Mouse (Mus musculus): Measurements from ENCODE around the gene Frat1. TPM values are rescaled to one million over a fixed set of nuclear protein-coding genes. Genes with fewer than 3 reads are reported as not detected.
A peak's percentile ranks its signal among the peaks of the same experiment; 100 is the strongest.
"Not testable (repeated sequence)": the region's sequence is repeated elsewhere in the genome, so short reads cannot be mapped to it uniquely, and the experiment has no call there.

Frat1 gene
- total RNA-seq, 2 experiments from 2014 or later: 9.1 to 9.5 TPM

DNA sequence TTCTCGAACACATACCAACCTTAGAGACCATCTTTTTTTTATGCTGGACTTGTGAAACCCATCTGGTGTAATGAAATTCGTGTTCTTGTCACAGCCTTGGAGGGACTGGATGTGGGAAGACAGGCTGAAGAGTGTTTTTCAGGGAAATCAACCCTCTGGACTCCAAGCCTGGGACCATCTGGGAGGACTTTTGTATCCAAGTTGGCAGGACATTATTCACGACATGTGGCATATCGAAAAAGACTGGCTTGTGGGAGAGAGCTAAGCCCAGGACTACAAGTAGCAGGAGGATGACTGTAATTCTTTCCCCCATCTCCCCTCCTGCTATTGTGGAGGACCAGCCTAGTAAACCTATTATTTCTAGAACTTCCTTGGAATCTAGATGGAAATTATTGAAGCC lies 12.4 kb downstream of the Frat1 start:
- ATAC-seq (replicated peaks; ENCODE audit: poor library complexity): no peak

DNA sequence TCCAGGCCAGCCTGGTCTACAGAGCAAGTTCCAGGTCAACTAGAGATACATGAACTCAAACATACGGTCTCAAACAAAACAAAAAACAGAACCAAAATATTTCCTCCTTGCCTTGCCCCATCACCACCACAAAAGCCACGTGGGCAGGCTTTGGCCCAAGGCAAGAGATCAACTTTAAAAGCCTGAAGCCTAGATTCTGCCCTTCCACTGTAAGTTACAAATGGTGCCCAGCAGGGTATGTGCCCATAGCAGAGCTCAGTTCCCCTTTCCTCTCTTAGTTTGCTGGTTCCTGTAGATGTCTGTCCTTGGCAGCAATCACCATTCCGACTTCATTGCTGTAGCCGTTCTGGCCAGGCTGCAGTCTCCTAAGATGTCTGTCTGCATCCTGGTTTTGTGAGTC lies 12.9 kb downstream of the Frat1 start:
- peak; percentile 53 for ATAC-seq (replicated peaks; ENCODE audit: poor library complexity)

DNA sequence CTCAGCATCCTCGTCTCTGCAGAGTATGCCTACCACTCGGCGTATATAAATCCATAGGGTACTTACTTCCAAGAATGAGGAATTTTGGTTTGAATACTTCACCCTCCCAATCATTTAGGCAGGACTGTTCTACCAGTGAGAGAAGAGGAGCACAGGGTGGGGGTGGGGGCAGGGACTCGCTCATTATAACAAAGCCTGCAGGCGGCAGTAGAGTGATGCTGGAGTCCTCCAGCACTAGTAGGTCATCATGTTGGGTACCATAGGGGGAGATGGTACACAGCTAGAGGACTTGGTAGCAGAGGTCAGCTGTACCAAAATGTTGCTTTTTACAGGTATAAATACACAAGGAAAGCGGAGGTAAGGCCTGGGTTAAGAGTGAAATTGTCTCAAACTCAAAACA lies 14.6 kb downstream of the Frat1 start:
- peak; percentile 22; the same call in 1 of the 2 replicates for ATAC-seq (replicated peaks; ENCODE audit: poor library complexity)

DNA sequence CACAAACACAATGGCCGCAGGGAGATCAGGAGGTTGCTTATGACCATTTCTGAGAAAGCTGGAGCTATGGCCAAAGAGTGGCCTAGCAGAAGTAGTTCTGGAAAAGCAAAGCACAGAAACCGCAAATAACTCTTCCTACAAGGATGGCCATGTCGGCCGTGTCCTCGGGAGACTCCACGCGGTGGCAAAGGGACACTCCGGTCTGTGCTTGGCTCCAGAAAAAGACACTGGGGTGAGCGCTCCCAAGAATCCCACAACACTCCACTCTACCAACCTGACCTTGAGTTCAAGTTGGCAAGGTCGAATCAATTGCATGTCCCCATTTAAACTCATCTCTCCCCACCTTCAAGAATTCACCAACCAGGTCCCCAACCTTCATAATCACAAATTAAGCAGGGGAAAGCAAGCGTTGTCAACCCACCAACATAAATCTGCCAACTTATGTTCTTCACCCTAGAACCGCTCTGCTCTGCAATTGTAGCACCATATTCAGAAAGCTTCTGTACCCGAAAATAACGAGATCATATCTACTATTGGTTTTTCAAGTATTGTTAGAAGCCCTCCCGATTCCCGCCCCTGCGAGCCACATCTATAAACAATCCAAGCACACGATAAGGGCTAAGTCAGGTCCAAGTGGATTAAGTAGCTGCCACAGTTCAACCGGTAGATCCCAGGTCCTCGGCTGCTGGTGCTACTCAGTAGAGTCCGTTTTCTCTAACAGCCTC lies 16.8 kb downstream of the Frat1 start:
- no peak for ATAC-seq (replicated peaks; ENCODE audit: poor library complexity)

DNA sequence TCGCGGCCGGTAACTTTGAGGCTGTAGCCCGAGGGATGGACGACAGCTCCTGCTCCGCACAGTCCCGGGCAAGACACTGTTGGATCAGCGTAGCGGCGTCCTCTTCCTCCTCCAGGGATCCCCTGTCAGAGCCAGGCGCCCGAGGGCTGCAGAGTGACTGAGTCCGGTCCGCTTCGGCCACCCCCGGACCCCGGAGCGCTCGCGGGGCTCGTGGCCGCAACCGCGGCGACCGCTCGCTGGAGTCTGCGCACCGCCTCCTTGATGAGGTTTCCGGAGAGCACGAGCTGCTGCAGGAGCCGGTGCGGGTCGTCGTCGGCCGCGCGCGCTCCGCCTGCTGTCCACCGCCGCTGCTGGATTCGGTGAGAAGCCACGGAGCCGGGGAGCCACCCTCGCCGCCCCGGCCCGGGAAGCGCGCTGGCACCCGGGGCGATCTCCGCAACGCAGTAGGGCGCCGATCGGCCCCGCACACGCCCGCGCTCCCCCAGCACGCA lies 17.4 kb downstream of the Frat1 start:
- ATAC-seq (replicated peaks; ENCODE audit: poor library complexity): no peak

DNA sequence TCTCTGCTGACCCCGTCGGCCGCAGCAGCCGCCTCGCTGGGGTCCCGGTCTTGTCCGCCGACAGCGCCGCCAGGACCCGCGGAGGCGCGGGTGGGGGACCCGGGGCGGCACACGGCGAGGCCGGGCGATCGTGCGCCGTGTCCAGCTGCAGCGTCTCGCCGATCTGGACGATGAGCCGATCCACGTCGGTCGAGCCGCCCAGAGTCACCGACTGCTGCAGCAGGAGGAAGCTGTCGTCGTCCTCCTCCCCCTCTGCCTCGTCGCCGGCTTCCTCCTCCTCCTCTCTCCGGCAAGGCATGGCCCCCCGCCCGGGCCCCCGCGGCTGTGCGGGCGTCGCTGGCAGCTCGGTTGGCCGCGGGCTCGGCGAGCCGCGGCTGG lies 17.8 kb downstream of the Frat1 start:
- peak; percentile 22 for ATAC-seq (replicated peaks; ENCODE audit: poor library complexity)

DNA sequence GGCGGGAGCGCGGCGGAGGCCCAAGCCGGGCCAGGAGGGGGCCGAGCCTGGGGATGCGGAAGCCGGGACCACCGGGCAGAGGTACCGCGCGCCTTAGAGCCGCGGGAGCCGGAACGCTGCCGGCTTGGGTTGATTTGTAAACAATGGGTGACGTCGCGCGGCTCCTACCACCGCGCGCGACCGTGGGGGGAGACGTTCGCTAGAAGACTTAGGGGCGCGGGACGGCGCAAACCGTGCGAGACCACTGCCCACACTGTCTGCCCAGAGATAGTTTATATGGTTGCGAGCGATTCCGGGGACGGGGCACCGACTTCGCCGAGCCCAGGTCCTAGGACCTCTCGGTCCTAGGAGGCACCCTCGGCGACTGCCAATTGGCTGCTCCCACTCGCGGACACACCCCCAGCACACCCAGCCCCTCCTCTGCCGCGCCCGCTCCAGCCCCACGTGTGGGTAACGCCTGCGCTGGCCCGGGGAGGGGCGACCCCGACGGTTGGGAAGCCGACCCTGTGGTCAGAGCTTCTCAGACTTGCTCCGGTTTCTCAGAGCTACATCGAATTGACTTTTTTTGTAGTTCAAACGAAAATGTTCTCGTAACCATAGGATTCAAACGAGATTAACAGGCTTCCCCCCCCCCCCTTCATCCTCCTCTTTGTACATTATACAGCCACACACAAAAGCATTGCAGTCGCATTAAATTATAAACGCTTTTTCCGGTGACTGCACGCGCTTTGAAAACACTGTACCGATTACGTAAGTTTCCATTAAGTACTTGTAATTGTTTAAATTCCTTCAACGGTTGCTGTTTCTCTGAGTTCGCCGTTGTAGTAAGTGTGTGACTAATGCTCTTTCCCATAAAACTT lies 18.5 kb downstream of the Frat1 start, which contains the start of gene Frat2:
Gene Frat2, minus strand, starts transcription at position 141 of the 860 bp plus-strand sequence.
- peak; percentile 85 for ATAC-seq (replicated peaks; ENCODE audit: poor library complexity)

DNA sequence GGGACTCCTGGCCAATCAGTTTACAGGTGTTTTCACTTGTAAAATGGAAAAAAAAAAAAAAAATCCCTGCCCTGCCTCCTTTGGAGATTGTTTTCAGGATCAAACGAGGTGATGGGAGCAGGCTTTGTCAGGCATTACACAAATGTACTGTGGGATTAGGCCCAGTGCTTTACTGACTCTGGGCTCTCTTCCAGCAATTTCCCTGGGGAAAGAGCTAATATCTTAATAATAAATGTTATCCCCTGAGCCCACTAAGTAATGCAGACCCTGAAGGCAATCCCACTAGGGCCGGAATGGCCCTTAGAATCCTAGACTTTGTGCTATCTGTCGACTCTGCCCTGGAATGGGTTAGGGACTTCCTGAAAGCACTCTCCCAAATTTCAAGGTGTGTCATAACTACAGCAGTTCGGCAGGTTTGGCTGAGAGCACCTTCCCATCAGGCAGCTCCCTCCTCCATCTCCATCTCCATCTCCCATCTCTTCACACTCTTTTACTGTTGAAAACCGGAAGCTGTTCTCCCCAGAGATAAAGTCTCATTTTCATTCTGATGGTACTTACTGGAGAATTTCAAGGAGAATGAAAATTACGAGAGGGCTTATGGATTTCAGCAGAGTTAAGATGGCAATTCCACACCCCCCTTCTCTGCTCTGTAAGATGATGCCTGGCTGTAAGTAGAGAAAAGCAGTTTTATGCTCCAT lies 20.4 kb downstream of the Frat1 start:
- ATAC-seq (replicated peaks; ENCODE audit: poor library complexity): no peak

DNA sequence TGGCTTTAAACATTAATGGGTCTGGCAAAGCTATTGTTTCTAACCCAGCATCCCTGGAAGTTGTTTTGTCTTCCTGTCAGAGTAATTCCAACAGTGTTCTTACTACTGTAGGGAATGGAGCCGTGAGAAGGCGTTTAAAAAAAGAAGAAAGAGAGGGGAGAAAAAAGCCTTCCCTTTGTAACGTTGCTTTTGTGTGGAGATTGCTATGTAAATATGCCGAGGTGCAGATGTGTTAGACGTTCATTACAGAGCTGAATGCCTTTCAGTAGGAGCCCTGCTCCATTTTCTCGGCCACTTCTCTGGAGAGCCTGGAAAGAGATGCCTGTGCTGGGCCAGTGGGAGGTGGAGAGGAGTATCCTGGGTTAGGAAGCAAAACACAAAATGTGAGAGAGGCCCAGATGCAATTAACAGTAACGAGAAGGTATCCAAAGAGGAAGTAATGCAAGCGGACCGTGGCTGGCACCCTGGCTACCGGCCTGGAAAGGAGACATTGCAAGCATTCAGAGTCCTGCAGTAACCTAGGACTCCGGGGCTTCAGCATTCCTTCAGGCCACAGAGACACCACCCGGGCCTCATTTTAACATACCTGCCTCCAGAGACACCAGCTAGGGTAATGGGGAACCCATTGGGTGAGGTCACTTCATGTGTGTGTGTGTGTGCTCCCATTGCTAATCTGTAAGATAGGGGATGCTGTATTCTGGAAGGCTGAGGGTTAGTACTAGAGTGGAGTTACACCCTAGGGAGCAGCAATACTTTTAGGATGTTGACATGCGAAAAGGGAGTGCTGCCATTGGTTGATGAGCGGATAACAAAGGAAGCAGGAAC lies 21.2 kb downstream of the Frat1 start:
- peak; percentile 10; the same call in 1 of the 2 replicates for ATAC-seq (replicated peaks; ENCODE audit: poor library complexity)

DNA sequence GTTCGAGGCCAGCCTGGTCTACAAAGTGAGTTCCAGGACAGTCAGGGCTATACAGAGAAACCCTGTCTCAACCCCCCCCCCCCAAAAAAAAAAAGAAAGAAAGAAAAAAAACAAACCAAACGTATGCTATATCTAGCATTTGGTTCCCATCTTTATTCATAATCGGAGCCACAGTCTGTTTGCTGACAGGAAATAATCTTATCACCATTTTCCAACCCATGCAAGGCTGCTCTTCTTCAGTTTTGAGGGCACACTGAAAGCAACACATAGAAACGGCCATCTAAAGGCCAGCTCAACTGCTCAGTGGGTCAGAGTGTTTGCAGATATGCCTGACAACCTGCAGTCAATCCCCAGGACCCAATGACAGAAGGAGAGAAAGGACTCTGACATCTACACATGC lies 22.7 kb downstream of the Frat1 start:
- no peak for ATAC-seq (replicated peaks; ENCODE audit: poor library complexity)

DNA sequence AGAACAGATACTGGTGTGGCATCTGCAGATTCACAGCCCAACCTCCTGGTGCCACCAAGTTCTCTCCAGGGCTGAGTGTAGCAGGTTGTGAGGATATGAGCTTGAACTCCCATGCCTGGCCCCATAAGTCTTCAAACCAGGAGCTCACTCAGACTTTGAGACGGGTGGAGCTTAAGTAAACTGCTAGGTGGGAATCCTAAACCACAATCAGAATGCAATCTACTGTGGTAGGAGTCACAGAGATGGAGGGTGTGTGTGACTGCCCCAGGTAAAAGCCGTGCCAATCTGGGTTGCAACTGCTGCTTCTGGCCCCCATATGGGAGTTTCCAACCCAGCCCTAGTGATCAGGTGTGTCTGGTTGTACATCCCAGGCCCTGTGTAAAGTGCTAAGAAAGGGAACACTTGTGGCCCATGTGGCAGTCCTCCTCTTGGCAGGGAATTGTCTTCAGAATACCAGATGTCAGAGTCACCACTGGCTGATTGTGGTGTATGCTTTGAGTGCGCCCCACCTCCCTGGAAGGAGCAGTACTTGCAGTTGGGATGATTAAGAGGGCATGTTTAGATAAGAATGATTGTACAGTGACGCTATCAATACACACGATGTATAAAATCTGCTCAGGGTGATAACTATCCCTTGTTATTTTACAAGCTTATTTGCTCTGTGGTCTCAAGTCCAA lies 27.5 kb downstream of the Frat1 start:
- peak; percentile 68 for ATAC-seq (replicated peaks; ENCODE audit: poor library complexity)

DNA sequence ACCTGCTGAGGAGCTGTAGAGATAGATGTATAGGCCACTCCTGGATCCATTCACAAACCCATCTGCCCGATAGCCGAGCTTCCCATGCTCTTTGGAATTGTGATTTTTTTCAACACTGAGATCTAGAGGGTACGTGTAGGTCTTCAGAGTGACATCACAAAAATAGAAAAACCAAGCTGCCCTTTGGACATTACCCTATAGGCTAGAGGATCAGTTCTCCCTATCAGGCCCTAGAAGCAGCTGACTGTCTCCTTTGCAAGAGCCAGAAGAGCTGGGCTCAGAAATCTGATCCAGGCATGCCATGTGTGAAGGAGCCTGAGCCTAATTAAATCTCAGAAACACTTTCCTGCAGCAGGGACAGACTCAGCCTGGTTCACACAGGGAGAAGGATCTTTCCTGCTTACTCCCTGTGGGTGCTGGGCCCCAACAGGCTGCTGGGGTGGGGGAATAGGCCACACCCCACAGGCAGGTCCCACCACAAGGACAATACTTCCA lies 28.1 kb downstream of the Frat1 start:
- ATAC-seq (replicated peaks; ENCODE audit: poor library complexity): no peak

DNA sequence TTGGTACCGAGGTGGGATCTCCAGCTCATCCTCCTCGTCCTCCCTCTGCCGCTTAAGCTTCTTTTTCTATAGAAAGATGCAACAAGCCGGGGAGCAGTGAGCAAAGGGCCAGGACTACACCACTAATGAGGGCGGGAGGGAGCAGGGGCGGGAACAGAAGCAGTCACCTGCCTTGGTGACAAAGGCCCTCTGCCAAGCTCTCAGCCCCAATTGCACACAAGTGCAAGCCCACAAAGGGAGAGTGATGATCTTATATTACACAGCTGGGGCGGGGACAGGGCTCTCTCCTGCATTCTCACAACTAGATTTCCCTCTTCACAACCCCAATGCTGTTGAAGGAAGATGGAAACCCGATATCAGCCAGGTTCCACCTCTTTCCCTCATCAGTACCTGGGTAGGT lies 36.9 kb downstream of the Frat1 start:
- ATAC-seq (replicated peaks; ENCODE audit: poor library complexity): no peak

DNA sequence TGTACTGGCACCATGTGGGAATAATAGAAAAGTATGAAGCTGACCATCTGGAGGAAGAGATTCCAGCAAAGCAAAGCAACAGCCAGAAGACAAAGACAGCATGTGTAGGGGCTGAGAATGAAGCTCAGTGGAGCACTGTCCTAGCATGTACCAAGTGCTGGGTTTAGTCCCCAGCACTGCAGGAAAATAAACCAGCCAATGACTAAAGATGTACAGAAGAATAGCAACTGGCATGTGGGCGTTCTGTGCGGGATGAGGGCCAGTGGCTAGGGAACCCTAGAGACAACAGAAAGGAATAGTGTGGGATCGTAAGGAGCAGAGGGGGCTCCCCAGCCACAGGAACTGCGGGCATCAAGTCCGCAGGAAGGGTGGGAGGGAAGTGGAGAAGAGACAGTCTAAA lies 39.5 kb downstream of the Frat1 start:
- ATAC-seq (replicated peaks; ENCODE audit: poor library complexity): no peak

DNA sequence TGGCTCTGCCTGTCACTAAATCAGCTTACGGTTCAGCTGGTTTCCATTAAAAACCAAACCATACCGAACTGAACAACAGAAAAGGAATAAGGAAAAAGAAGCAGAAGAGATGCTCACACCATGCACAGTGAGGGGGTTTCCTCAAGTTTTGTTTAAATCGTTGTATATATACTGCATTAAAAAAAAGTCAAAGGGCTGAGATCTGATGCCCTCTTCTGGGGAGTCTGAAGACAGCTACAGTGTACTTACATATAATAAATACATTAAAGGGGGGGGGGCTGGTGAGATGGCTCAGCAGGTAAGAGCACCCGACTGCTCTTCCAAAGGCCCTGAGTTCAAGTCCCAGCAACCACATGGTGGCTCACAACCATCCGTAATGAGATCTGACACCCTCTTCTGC lies 40.2 kb downstream of the Frat1 start:
- ATAC-seq (replicated peaks; ENCODE audit: poor library complexity): not testable (repeated sequence)

DNA sequence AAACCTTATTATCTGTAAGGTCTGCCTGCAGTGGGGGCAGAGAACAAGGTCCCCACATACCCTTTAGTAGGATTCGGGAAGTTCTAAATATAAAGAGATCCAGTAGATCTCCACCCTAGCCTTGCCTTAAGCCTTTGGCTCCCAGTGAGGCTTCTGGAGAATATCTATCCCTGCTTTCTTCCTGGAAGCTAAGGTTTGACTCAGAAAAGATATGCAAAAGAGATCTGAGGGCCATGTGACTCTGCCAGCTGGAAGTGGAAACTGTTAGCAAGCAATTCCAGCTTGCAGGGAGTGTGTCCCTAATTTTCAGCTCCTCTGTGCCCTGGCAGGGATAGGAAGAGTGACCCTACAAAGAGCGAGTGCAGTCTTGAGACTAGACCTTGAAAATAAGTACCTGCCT lies 42.5 kb downstream of the Frat1 start:
- no peak for ATAC-seq (replicated peaks; ENCODE audit: poor library complexity)

DNA sequence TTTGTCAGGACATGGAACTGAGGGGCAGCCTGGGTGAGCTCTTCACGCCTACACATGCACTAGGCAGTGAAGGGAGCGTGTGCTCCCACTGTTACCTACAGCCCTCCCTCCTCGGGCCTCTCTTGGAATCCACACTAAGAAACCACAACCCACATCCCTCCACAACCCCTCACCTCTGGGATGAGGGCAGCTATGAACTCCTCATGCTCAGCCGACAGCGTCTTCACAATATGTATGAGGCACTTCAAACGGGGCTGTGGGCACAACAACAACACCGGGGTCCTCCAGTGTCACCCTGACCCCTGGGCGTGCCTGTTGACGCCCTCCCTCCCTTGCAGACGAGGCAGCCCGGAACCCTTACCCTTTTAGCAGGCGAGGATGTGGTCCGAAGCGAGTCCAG lies 44.6 kb downstream of the Frat1 start:
- ATAC-seq (replicated peaks; ENCODE audit: poor library complexity): no peak

DNA sequence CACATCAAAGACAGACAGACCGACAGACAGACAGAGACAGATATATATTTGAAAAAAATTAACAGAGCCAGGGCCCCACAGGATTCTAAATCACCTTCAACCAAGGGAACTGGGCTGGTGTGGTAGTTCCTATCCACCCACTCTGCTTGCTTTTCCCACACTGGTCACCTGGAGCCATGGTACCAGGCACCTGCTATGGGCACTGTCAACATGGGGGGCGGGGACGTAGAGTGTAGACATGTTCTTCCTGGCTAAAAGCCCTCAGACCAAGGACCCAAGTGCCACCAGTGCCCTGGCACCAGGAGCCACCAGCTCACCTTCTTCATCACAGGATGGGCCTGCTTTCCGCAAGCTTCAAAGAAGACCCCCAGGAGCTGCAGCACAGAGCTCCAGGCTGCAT lies 52.1 kb downstream of the Frat1 start:
- ATAC-seq (replicated peaks; ENCODE audit: poor library complexity): no peak
